Mouse (Mus musculus) C2C12 (cell line): Measurements from ENCODE around the gene Zcchc10. TPM values are rescaled to one million over a fixed set of nuclear protein-coding genes. Genes with fewer than 3 reads are reported as not detected.

Experiments
- H3K27me3 ChIP-seq: one replicate; pipeline ENCODE4 v1.6.1; 2011; ENCODE audit not compliant: control insufficient read depth, insufficient read depth, insufficient read length
- H3K36me3 ChIP-seq: one replicate; pipeline ENCODE4 v1.6.1; 2011; ENCODE audit not compliant: control insufficient read depth, insufficient read depth
- H3K4me3 ChIP-seq: one replicate; pipeline ENCODE4 v1.5.1; 2011; ENCODE audit warnings: mild to moderate bottlenecking, control low read depth; ENCODE audit not compliant: poor library complexity, insufficient read depth, severe bottlenecking
- H3K79me2 ChIP-seq: one replicate; pipeline ENCODE4 v1.6.1; 2011; ENCODE audit not compliant: control insufficient read depth, insufficient read depth
- H3K79me3 ChIP-seq: one replicate; pipeline ENCODE4 v1.6.1; 2011; ENCODE audit warnings: low read depth, control low read depth
- H3ac ChIP-seq: one replicate; pipeline ENCODE3; 2011; ENCODE audit warnings: low read depth; ENCODE audit not compliant: control insufficient read depth, insufficient read length
- CEBPB ChIP-seq: IDR thresholded peaks from one replicate; pipeline ENCODE4 v1.6.1; 2011; ENCODE audit warnings: low read depth, mild to moderate bottlenecking, control low read depth, moderate library complexity
- CTCF ChIP-seq: IDR thresholded peaks from one replicate; pipeline ENCODE4 v1.5.1; 2011; ENCODE audit not compliant: control insufficient read depth, insufficient read depth, insufficient read length
- FOSL1 ChIP-seq: IDR thresholded peaks from one replicate; pipeline ENCODE4 v1.8.0; 2011; ENCODE audit warnings: mild to moderate bottlenecking, low read length; ENCODE audit not compliant: poor library complexity, insufficient read depth, severe bottlenecking
- MAX ChIP-seq: IDR thresholded peaks from one replicate; pipeline ENCODE4 v1.6.1; 2011; ENCODE audit warnings: mild to moderate bottlenecking, control low read depth
- MYOD1 ChIP-seq: IDR thresholded peaks from one replicate; pipeline ENCODE4 v1.6.1; 2011; ENCODE audit warnings: low read depth; ENCODE audit not compliant: control insufficient read depth, insufficient read length
- MYOG ChIP-seq: IDR thresholded peaks from one replicate; pipeline ENCODE4 v1.6.1; 2011; ENCODE audit not compliant: control insufficient read depth, insufficient read length; ENCODE audit errors: extremely low read depth
- USF1 ChIP-seq: IDR thresholded peaks from one replicate; pipeline ENCODE4 v1.6.1; 2011; ENCODE audit warnings: low read depth, mild to moderate bottlenecking, control low read depth, moderate library complexity
- polyA plus RNA-seq: library from polyadenylated mRNA; unstranded; fragments of >200 nt; fragmentation: generic; extraction: Trizol; gene quantifications from one replicate; pipeline ENCODE4 v1.2.1, GENCODE M21; 2012; ENCODE audit warnings: missing spikeins

Zcchc10 gene
- polyA plus RNA-seq, 1 experiment, result 8.2 TPM

DNA sequence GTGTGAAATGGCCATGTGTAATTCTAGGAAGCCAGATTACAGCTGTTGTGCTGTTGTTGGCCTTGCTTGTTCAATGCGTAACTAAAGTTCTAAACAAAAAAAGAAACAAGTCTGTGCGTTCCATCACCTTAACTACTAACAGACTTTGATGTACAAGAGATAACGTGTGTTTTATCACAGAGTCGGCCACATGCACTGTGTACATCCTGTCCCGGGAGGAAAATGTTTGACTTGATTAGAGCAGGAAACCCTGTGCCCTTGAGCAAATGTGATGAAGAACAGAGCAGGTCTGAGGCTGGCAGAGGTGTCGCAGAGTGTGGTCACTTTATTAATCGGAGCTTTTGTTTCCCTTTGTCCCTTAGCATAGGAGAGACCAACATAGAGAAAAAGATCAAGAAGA lies 5.8 kb downstream of the Zcchc10 start:
- peaks cover 18% of the 10 kb centered on the region for H3K79me3 ChIP-seq
- no peaks in the 10 kb centered on the region for H3K27me3 ChIP-seq
- no peak overlapping the region for H3ac ChIP-seq
- no peak for TF ChIP-seq CTCF
- no peak for TF ChIP-seq FOSL1
- TF ChIP-seq MAX, result no peak
- no peak for TF ChIP-seq MYOG
- no peak for TF ChIP-seq MYOD1
- no peak for TF ChIP-seq USF1
- TF ChIP-seq CEBPB, result no peak
- no peak overlapping the region for H3K4me3 ChIP-seq
- peaks cover 26% of the 10 kb centered on the region for H3K79me2 ChIP-seq
- H3K36me3 ChIP-seq, result peaks cover 70% of the 10 kb centered on the region

DNA sequence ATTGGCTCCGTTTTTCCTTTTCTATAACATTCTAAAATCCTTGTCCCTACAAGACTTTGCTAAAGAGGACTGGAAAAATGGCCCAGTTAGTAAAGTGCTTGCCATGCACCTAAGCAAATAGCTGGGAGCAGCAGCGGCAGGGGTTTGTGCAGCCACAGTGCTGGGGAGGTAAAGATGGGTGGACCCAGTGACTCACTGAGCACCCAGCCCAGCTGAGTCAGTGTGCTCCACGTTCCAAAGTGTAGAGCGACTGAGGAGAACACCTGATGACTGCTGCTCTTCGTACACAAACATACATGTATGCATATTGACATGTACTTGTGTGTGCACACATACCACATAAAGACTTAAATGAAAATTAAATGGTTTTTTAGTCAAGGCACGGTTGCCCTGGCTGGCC lies 6.6 kb downstream of the Zcchc10 start:
- Histone ChIP-seq H3K27me3 (no peaks in the 10 kb centered on the region), H3ac (no peak overlapping the region), H3K79me2 (peaks cover 18% of the 10 kb centered on the region), H3K4me3 (no peak overlapping the region), H3K79me3 (peaks cover 10% of the 10 kb centered on the region), H3K36me3 (peaks cover 70% of the 10 kb centered on the region)
- no peak for TF ChIP-seq FOSL1
- no peak for TF ChIP-seq CTCF
- no peak for TF ChIP-seq MAX
- TF ChIP-seq MYOD1, result no peak

DNA sequence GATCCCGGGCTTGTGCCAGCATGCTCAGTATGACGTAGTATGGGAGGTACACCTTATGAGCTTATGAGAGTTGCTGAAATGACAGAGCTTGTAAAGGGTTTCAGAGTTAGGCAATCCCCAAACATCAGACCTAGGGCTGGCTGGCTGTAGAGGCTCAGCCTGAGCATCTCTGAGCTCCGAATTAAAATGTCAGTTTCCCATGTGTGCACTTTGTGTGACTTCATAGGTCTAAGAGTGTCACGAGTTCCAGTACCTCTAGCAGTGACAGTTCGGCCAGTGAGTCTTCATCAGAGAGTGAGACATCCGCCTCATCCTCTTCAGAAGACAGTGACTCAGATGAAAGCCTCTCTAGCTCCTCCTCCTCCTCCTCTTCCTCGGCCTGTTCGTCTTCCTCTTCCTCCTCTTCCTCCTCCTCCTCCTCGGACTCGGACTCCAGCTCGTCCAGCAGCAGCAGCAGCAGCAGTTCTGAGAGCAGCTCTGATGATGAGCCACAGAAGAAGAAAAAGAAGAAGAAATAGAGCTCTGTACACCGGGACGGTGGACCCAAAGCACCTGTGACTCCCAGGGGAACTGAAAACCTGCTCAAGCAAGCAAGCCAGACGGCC lies 7.7 kb downstream of the Zcchc10 start:
- TF ChIP-seq FOSL1, result no peak
- no peak for TF ChIP-seq MYOG
- H3K79me2 ChIP-seq, result peaks cover 7% of the 10 kb centered on the region
- H3K4me3 ChIP-seq, result no peak overlapping the region
- H3K36me3 ChIP-seq, result peaks cover 67% of the 10 kb centered on the region
- H3K79me3 ChIP-seq, result peaks cover 6% of the 10 kb centered on the region
- no peaks in the 10 kb centered on the region for H3K27me3 ChIP-seq
- no peak overlapping the region for H3ac ChIP-seq

DNA sequence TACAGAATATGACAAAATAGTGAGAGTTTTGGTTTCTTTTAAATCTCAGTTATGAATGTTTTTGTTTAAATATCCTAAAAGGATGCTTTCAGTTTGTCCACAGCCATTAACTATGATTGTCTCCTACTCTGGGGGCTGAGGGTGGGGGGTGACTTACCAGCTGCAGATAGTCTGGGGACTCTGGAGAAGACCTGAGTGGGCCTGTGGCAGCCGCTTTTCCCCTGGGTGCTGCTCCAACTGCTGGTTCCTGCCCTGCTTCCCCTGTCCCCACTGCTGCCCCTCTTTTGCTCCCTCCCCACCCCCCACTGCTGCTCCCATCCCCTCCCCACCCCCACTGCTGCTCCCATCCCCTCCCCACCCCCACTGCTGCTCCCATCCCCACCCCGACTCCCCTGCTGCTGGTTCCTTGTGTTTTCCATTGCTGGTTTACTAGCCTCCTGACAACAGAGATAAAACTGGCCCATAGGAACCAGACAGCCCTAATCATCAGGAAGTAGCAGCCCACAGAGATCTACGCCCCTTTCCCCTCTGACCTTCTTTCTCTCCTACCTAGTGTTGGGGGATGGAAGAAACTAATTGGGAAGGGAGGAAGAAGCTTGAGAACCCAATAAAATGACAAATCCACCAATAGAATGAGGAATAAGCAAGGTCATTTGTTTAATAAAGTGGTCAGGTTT lies 11.2 kb downstream of the Zcchc10 start:
- Histone ChIP-seq H3K4me3 (no peak overlapping the region), H3ac (no peak overlapping the region)
- no peak for TF ChIP-seq CTCF
- TF ChIP-seq MAX, result no peak
- TF ChIP-seq USF1, result no peak
- TF ChIP-seq MYOD1, result no peak
- TF ChIP-seq MYOG, result no peak
- TF ChIP-seq FOSL1, result no peak
- TF ChIP-seq CEBPB, result no peak

DNA sequence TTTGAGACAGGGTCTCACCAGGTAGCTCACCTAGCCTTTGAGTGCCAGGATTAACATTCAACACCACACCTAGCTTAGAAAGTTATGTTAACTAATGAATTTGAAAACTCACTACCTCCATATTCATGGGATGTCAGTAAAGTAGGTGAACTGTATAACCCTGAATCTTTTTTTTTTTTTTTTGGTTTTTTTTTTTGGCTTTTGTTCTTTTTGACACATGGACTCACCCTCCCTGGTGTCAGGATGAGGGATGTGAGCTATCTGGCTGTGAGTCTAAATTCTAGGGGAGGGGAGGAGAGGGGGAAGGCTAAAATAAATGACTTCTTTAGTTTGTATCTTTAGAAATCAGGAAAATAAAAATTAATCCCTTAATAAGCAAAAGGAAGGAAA lies 11.7 kb downstream of the Zcchc10 start:
- no peak overlapping the region for H3K4me3 ChIP-seq
- peaks cover 28% of the 10 kb centered on the region for H3K36me3 ChIP-seq
- TF ChIP-seq USF1 (no peak), MYOG (no peak)
- H3K79me2 ChIP-seq, result no peaks in the 10 kb centered on the region
- H3K79me3 ChIP-seq, result no peaks in the 10 kb centered on the region
- H3K27me3 ChIP-seq, result no peaks in the 10 kb centered on the region
- H3ac ChIP-seq, result no peak overlapping the region

More for the DNA sequence above, 11.2 kb downstream of the Zcchc10 start:
- H3K79me2 ChIP-seq, result no peaks in the 10 kb centered on the region
- H3K27me3 ChIP-seq, result no peaks in the 10 kb centered on the region
- peaks cover 34% of the 10 kb centered on the region for H3K36me3 ChIP-seq
- no peaks in the 10 kb centered on the region for H3K79me3 ChIP-seq

DNA sequence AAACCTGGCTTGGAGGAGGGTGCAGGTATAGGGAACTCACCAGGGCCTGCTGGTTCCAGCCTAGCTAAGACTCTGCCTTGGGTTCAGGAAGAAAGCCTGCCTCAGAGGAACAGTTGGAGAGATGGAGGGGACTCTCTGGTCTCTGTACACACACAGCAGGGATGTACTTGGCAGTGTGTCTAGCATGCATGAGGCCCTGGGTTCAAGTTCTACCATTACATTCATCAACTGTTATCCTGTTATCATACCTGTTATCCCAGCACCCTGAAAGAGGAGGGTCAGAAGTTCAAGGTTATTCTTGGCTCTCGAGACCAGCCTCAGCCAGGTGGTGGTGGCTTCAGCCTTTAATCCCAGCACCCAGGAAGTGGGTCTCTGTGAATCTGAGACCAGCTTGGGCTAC lies 12.4 kb downstream of the Zcchc10 start:
- peaks cover 21% of the 10 kb centered on the region for H3K36me3 ChIP-seq

More for the DNA sequence above, 12.4 kb downstream of the Zcchc10 start:
- no peaks in the 10 kb centered on the region for H3K79me2 ChIP-seq
- H3K4me3 ChIP-seq, result no peak overlapping the region
- TF ChIP-seq MYOD1 (no peak), USF1 (no peak), CTCF (no peak), CEBPB (no peak), MAX (no peak), MYOG (no peak), FOSL1 (no peak)
- no peak overlapping the region for H3ac ChIP-seq
- H3K27me3 ChIP-seq, result no peaks in the 10 kb centered on the region
- no peaks in the 10 kb centered on the region for H3K79me3 ChIP-seq
